Mouse (Mus musculus): ENCODE data around the gene Abcf2.

The Abcf2 gene

GRCm38 (mm10) chr5:24577183-24577929 lies at the start of gene Abcf2:
Gene Abcf2, minus strand, starts transcription at chr5:24577467.
- DNase-seq (ENCODE audit: low read depth, low spot score): peak; percentile 100

GRCm38 (mm10) chr5:24624822-24625120 lies 47.5 kb upstream of the Abcf2 start:
- no peak for DNase-seq (ENCODE audit: low read depth, low spot score)

DNA sequence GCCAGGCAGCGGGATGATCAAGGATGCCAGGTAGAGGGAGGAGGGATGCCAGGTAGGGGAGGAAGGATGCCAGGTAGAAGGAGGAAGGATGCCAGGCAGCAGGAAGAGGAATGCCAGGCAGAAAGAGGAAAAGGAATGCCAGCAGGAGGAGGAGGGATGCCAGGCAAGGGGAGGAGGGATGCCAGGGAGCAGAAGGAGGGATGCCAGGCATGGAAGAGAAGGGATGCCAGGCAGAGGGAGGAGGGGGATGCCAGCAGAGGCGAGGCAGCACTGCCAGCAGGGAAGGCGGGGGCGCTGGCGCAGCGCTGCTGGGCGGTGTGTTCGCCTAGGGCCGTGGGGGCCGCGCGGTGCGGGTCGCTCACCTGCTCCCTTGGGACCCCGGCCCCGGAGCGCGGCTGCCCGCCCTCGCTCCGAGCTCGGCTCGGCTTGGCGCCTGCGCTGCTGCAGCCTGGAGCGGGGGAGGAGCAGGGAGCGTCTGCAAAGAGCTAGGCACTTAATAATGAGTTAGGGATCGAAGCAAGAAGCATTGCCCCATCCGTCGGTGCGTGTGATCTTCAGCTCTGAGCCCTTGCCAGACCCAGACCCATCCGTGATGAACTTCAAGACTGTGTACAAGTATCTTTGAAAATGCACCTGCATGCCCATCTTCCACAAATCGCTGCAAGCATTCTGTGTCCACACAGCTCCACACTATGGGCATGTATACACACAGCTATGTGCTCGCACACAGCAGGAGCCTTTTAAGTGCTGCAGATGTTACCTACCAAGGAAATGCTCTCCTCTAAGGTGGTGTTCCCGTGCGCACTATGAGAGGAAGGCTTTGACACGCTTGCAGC lies 46.9 kb upstream of the Abcf2 start, which contains the start of gene Smarcd3:
Gene Smarcd3, minus strand, starts transcription at position 426 of the 836 bp plus-strand sequence.
- no peak for DNase-seq (ENCODE audit: low read depth, low spot score)

GRCm38 (mm10) chr5:24623041-24623985 lies 46.0 kb upstream of the Abcf2 start:
- no peak for DNase-seq (ENCODE audit: low read depth, low spot score)

DNA sequence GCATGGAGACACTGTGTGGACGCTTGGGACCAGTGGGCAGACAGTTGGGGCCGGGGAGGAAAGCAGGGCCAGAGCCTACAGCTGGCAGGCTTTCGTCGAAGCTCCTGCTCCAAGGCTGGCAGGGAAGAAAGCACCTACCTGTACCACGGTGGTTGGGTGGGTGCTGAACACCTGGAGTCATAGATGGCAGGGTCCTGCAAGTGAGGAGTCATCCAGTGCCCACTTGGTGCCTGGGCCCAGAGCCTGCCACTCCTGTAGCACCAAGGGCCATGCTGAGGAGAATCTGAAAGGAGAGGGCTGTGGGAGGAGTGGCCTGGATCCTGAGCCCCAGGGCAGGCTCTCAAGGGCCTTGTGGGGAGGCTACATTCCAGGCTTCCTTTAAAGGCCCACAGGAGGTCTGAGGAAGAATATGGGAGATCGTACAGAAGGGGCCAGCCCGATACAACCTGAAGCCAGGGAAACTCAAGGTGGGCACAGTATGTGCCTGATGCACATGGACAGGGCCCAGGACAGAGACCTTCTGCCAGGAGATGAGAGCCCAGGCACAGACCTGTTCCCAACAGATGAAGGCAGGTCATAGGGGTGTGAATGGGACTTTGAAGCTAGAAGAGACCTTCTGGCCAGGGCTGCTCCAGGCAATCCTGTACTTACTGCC lies 45.2 kb upstream of the Abcf2 start:
- DNase-seq (ENCODE audit: low read depth, low spot score): no peak

GRCm38 (mm10) chr5:24620626-24621025 lies 43.4 kb upstream of the Abcf2 start:
- no peak for DNase-seq (ENCODE audit: low read depth, low spot score)

DNA sequence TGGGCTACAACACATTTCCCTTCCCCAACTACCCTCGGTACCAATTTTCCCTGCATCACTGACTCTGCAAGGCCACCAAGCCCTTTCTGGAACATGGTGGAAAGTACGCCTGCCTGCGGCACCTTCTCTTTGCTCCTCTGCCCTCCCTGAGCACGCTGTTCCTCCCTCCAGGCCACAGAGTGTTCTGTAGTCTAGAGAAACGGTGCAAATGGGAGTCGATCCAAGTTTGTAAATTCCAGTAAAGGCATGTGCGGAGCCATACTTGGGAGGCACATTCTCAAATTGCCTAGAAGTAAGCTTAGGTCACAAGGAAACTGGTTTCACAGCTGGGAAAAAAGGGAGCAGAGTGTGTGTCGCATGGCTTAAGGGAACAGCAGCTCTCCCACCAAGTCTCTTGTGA lies 42.8 kb upstream of the Abcf2 start:
- no peak for DNase-seq (ENCODE audit: low read depth, low spot score)

DNA sequence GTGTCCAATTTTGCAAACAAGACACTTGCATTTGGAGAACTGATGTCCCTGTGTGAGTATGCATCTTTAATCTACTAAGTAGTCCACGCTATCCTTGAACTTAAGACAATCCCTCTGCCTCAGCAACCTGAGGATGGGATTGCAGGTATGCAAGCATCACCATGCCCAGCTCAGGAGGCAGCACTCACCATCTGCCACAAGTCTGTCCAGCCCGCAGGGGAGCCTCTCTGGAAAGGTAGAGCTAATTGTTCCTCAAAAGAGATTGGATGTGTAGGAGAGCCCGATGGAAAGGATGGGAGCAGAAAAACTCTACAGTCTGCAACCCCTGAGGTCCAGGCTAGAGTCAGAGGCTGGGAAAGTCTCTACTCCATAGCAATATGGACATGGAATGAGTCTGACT lies 41.7 kb upstream of the Abcf2 start:
- no peak for DNase-seq (ENCODE audit: low read depth, low spot score)

GRCm38 (mm10) chr5:24615097-24615496 lies 37.8 kb upstream of the Abcf2 start:
- no peak for DNase-seq (ENCODE audit: low read depth, low spot score)

DNA sequence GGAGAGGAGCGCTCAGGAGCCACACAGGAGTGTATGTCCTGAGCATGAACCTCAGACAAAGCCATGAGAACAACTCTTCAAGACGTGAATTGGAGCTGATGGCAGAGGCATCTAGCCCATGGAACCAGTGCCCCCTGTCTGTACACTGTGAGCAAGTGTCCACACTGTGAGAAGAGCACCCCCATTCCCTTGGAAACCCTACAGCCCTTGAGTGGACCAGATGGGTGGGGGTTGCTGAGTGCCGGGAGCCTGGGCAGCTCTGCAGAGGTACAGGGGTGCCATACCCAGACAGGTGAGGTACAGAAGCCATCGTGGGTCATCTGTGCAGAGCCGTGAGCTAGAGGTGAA lies 35.0 kb upstream of the Abcf2 start:
- no peak for DNase-seq (ENCODE audit: low read depth, low spot score)

GRCm38 (mm10) chr5:24611366-24612301 lies 34.4 kb upstream of the Abcf2 start:
- DNase-seq (ENCODE audit: low read depth, low spot score): peak; percentile 70

GRCm38 (mm10) chr5:24609388-24609787 lies 32.1 kb upstream of the Abcf2 start:
- DNase-seq (ENCODE audit: low read depth, low spot score): no peak

DNA sequence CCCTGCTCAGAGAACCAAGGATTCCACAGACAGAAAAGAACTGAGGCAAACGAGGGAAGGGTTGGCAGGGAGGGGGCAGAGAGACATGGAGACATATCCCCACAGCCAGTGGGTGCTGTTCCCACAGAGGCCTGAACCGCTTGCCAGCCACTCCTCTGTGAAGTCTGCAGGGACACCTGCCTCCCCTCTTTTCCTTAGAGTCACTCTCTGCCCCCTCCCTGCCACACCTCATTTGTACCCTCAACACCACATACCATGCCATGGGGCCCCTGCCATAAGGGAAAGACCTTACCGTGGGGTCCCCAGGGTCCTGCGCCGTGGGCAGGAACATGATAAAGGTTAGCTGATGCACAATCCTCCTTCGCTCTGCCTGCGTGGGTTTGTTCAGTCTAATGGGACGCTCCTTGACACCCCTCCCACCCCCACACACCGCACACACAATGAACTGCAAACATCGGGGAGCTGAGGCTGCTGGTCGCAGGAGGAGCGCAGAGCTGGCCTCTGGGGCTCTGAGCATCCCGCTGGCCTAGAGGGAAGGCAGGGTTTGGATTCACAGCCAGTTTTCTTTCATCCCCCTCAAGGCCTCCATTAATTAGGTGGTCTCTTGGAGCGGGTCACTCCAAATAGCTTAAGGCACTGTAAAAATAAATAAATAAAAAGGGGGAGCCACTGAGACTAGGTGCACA lies 28.9 kb upstream of the Abcf2 start:
- DNase-seq (ENCODE audit: low read depth, low spot score): no peak

DNA sequence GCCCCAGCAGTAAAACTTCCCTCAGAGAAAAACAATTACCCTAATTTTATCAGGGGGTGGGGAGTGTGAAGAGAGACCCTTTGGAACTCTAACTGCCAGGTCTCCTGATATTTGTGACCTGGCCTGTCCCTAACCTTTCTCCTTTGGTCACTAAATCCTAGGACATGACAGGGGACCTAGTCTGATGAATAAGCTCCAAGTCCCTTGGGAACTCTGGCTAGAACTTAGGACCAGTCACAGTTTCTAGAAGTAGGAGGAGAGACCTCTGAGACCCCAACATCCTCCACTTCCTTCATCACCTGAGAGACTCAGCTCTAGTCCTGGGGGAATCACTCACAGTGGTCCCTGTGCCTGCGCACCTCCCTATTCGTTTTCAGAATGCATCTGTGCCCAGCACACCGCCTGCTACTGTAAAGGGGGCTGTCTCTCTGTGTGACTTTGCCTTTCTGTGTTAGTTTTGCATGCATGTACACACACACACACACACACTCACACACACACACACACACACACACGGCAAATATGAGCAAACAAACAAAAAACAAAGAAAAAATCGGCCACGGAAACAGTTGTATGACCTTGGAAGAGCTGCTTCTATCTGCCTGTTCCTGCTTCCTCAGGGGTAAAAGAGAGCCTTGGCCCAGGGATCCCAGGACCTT lies 28.2 kb upstream of the Abcf2 start:
- no peak for DNase-seq (ENCODE audit: low read depth, low spot score)

DNA sequence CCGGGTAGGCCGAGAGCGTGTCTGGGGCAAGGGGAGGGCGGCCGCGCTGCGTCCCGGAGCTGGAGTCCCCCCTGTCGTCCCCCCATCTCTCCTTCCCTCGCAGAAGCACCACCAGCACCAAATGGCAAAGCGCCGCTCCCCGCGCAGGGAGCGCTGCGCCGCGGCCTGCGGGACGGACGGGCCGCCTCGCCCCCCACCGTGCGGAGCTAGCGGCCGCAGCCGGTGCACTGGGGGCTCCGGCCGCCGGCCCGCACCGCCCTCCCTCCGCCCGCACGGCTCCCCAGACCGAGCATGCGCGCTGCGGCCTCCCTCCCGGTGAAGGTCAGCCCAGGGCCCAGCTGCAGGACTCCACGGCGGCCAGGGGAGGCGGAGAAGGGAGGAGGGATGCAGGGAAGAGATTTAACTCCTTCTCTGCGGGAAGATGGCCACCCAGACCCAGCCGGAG lies 27.4 kb upstream of the Abcf2 start:
- peak; percentile 91 for DNase-seq (ENCODE audit: low read depth, low spot score)

DNA sequence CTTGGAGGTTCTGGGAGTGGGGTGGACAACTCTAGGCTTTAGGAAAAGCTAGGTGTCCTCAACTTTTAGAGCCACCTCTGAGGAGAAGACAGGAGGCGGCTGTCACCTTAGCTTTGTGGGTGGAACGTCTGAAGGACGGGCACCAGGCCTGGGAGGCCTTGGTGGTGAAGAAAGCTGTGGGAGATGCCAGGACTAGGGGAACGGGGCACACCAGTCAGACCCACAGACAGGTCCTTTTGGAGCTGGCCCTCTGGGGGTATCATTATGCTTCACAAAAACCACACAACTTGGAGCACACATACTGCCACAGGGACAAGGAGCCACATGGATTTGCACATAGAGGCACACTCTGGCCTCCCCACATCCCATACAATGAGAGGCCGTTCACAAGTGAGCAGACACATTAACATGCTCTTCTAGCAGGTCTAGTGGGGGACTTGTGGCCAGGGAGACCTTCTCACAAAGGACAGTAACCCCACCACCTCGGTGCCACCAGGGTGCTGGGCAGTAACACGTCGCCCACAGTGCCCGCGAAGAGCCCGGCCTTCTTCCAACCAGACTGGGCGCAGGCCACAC lies 26.9 kb upstream of the Abcf2 start:
- peak; percentile 29 for DNase-seq (ENCODE audit: low read depth, low spot score)

GRCm38 (mm10) chr5:24603431-24604010 lies 26.3 kb upstream of the Abcf2 start:
- no peak for DNase-seq (ENCODE audit: low read depth, low spot score)

DNA sequence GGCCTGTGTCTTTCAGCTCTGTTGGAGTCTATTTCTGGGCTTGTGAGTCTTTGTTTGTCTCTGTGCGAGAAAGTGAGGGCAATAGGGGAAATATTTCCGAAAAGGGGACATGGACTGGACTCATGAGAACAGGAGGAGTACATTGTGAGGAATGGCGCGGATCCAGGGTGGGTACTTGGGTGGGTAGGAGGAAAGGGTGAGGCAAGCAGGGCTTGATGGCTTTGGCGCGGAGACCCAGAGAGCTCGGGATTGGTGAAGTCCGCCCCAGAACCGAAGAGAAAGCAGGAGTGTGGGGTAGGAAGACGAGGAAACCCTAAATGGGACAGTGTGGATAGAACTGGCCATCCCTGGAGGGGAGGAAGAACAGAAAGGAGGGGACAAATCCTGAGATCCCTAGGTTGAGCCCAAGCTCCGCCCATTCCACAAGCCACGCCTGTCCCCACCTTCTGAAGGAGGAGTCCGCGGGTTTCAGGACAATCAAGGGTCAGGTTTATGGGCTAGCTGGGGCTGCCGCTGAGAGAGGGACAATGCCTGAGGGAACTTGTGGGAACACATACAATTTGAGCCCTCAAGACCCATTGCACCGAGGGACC lies 25.6 kb upstream of the Abcf2 start:
- DNase-seq (ENCODE audit: low read depth, low spot score): peak; percentile 92
